Mouse (Mus musculus) A20 (cell line): ENCODE data around the gene Apeh.
A peak's percentile ranks its signal among the peaks of the same experiment; 100 is the strongest.

Experiments used
- DNase-seq: peaks from one replicate; pipeline ENCODE4 v3.0.0-alpha.2; 2011; ENCODE audit warnings: low read depth, low spot score

Apeh gene

GRCm38 (mm10) chr9:108120671-108121070, 26.3 kb upstream of the Apeh start:
- no peak for DNase-seq

- no peak for DNase-seq
Observed at GRCm38 (mm10) chr9:108119891-108120411, 25.5 kb upstream of the Apeh start.

DNA sequence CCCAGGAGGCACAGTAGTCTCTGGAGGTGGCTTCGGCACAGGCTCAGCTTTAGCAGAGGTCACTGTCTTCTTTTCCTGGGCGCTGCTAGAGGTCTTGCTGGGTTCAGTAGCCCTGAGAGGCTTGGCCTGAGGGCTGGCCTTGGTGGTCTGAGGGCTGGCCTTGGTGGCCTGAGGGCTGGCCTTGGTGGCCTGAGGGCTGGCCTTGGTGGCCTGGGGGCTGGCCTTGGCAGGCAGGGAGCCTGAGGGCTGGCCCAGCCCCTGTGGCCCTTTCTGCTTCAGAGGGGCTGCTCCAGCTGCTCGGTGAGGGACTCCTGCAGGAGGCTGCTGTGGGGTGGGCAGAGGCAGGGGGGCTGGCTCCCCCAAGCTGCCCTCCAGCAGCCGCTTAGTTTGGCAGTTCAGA, 22.7 kb upstream of the Apeh start:
- DNase-seq: no peak

- DNase-seq: no peak
Observed at GRCm38 (mm10) chr9:108115290-108116077, 21.1 kb upstream of the Apeh start.

- DNase-seq: no peak
Observed at GRCm38 (mm10) chr9:108112719-108113340, 18.4 kb upstream of the Apeh start.

- no peak for DNase-seq
Observed at GRCm38 (mm10) chr9:108111593-108112121, 17.3 kb upstream of the Apeh start.

DNA sequence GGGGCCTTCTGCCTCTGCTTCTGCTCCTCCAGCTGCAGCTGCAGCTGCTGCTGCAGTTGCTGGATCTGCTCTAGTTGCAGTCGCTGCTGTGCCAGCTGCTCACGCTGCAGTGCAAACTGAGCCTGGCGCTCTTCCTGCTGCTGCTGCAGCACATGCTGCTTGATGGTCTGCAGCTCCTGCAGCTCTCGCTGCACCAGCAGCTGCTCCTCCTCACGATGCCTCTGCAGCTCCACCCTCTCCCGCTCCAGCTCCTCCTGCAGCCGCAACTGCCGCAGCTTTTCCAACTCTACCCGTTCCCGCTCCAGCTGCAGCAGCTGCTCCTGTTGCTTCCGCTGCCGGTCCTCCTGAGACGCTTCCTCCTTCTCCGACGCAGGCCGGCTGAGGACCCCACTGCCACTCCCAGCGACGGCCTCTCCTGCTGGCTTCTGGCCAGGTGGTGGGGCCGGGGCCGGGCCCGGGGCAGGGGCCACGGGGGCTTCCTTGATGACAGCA, 16.7 kb upstream of the Apeh start:
- no peak for DNase-seq

- no peak for DNase-seq
Observed at GRCm38 (mm10) chr9:108110160-108110559, 15.8 kb upstream of the Apeh start.

GRCm38 (mm10) chr9:108107867-108108266, 13.5 kb upstream of the Apeh start:
- DNase-seq: no peak

- peak; percentile 26 for DNase-seq
Observed at GRCm38 (mm10) chr9:108106090-108106489, 11.7 kb upstream of the Apeh start.

DNA sequence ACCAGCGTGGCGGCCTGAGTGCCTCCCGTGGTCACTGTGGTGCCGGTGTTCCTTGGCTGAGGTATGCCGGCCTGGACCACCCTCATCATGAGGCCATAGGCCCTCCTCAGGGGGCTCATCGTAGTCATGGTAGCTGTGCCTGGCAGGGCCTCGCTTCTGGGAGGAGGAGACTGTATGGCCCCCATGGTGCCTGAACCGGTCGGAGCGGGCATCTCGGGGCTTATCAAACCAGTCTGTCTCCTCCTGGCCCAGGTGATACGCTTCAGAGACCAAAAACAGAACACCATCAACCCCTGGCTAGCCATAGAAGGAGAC, 11.1 kb upstream of the Apeh start:
- no peak for DNase-seq

DNA sequence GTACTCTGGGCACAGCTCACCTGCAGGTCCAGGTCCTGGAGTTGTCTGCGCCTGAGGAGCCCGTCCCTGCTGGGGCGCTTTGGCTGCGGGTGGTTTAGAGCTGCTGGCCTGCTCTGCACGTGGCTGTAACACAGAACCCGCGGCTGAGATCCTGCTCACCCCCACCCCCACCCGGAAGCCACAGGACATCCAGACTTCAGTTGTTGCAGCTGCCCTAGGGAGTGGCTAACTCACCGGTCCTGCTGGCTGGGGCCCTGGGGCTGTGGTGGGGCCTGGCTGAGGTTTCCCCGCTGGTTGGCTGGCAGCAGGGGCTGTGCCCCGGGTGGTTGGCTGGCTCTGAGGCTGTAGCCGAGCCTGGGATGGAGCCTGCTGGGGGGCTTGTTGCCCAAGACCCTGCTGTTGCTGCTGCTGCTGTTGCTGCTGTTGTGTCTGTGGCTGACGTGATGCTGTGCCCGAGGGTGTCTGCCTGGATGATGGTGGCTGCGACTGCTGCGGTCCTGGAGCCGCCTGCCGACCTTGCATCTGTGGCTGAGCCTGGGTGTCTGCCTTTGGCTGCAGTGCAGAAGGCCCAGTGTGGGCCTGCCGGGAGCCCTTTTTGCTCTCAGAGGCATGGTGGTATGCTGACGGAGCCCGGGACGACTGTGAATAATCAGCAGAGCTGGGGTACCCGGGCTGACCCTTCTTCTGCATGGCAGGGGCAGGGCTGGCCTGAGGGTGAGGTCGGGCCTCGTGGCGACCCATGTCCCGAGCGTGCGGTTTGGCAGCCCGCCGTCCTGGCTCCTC, 10.6 kb upstream of the Apeh start:
- peak; percentile 86 for DNase-seq

GRCm38 (mm10) chr9:108099619-108100018, 5.2 kb upstream of the Apeh start:
- no peak for DNase-seq

GRCm38 (mm10) chr9:108095949-108096712, 1.7 kb upstream of the Apeh start:
- DNase-seq: no peak

- DNase-seq: peak; percentile 75
Observed at GRCm38 (mm10) chr9:108095518-108095917, 1.1 kb upstream of the Apeh start.

- peak; percentile 71 for DNase-seq
Observed at GRCm38 (mm10) chr9:108094998-108095411, 599 bp upstream of the Apeh start.

- DNase-seq: peak; percentile 35
Observed at GRCm38 (mm10) chr9:108093586-108093985, 820 bp downstream of the Apeh start.

- DNase-seq: no peak
Observed at GRCm38 (mm10) chr9:108090611-108091120, 3.7 kb downstream of the Apeh start.

- DNase-seq: no peak
Observed at GRCm38 (mm10) chr9:108085261-108085660, 9.1 kb downstream of the Apeh start.

GRCm38 (mm10) chr9:108083561-108083960, 10.8 kb downstream of the Apeh start:
- DNase-seq: no peak

DNA sequence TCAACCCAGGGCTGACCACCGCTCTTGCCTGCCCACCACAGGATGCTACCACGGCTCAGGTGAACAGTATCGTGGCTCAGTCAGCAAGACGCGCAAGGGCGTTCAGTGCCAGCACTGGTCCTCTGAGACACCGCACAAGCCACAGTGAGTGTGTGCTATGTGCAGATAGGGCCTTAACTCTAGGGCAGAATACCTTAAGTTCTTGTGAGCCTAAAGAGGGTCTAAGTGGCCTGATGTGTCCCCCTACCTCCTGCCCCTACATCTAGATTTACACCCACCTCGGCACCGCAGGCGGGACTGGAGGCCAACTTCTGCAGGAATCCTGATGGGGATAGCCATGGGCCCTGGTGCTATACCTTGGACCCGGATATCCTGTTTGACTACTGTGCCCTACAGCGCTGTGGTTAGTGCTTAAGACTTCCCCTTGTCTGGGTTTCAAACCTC, 11.4 kb downstream of the Apeh start, which contains the start of gene Rnf123:
Rnf123 (minus strand) TSS at position 359 of the 444 bp plus-strand sequence.
- no peak for DNase-seq
